Mouse (Mus musculus): ENCODE measurements at regions not wholly inside any gene's neighbourhood (a gene's known extent, or its start where the extent isn't known, plus 50 kb on each side); places are given as distances from the start of the nearest gene placed in this dataset.
A peak's percentile ranks its signal among the peaks of the same experiment; 100 is the strongest.

DNA sequence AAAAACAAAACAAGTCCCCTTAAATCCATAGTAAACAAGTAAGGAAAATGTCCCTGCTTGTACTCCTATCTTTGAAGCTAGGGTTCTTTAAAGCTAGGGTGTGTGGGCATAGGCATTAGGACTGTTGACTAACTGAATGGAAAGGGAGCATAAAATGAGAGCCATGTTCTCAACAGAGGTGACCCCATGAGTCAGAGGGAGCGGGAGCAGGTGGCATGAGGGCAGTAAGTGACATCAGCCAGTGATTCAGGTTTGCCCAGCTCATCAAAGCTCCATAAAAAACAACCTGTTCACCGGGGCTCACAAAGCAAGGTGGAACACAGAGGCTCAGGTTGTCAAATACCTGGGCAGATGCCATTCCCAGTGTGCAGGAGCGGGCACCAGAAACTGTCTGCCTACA lies 104.6 kb upstream of the 1700056E22Rik start:
- Histone ChIP-seq H3K9me3 (ENCODE audit: control insufficient read depth, low read length) (no peaks in the 10 kb centered on the region), H3K4me3 (ENCODE audit: low read depth, low read length) (no peak overlapping the region), H3K4me2 (replicated peaks; ENCODE audit: low read depth) (no peak overlapping the region), H3K36me3 (ENCODE audit: control insufficient read depth, insufficient read depth, low read length) (no peaks in the 10 kb centered on the region), H3K4me1 (replicated peaks; ENCODE audit: control insufficient read depth, insufficient read depth) (no peaks in the 10 kb centered on the region), H3K27me3 (ENCODE audit: control insufficient read depth, insufficient read depth, low read length) (no peaks in the 10 kb centered on the region), H3K27ac (replicated peaks) (no peak overlapping the region), H3K9ac (ENCODE audit: low read length) (no peak overlapping the region)
- DNase-seq (ENCODE audit: low spot score) (peak; percentile 26), ATAC-seq (ENCODE audit: low FRiP score, low TSS enrichment) (peak; percentile 67)
- WGBS: 72% methylated on average over 3 of the region's 3 CpGs
- TF ChIP-seq EP300 (optimal IDR thresholded peaks at IDR 0.05): no peak
- no peak for TF ChIP-seq CTCF (IDR thresholded peaks at IDR 0.05; ENCODE audit: low read depth)

DNA sequence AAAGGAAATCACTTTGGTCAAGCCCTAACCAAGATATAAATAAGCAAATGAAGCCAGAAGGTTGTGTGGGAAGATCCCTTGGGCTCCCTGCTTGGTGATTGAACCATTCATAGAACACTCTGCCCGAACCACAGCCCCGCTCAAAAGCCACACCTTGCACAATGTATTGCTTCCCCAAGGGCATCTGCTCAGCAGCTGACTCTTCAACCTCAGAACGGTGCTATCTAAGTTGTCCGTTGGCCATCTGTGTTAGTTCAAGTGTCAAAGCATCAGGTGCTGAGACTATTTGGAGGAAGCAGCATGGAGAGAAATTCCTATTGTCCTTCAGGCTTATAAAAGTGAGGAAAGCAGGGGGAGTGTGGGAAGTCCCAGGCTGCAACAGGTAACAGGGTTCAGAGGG lies 96.8 kb upstream of the 1700056E22Rik start:
- Histone ChIP-seq H3K27me3 (ENCODE audit: control insufficient read depth, insufficient read depth, low read length) (no peaks in the 10 kb centered on the region; the same call in 1 of the 2 replicates), H3K27ac (replicated peaks) (no peak overlapping the region), H3K9me3 (ENCODE audit: control insufficient read depth, low read length) (no peaks in the 10 kb centered on the region; the same call in 1 of the 2 replicates), H3K9ac (ENCODE audit: low read length) (no peak overlapping the region), H3K4me1 (replicated peaks; ENCODE audit: control insufficient read depth, insufficient read depth) (no peaks in the 10 kb centered on the region), H3K36me3 (ENCODE audit: control insufficient read depth, insufficient read depth, low read length) (no peaks in the 10 kb centered on the region), H3K4me2 (replicated peaks; ENCODE audit: low read depth) (no peak overlapping the region), H3K4me3 (ENCODE audit: low read depth, low read length) (no peak overlapping the region)
- no peak for TF ChIP-seq EP300 (optimal IDR thresholded peaks at IDR 0.05)
- TF ChIP-seq CTCF (IDR thresholded peaks at IDR 0.05; ENCODE audit: low read depth): no peak
- DNase-seq (ENCODE audit: low spot score) (no peak), ATAC-seq (ENCODE audit: low FRiP score, low TSS enrichment) (no peak)
- WGBS: 80% methylated on average over 4 of the region's 4 CpGs

DNA sequence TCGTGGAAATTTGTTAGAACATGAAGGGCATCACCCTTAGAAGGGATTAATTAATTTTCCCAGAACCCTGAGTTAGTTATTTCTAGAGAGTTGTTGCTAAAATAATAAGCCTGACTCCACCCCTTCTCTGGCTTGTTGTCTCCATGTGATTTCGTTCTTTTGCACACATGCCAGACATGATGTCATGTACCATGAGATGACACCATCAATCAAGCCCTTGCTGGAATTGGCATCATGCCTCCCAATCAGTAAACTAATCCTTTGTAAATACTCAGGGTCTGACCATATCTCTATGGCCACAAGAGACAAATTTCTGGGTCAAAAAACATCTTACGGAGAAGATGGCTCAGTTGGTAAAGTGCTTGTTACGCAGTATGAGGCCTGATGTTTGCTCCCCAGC lies 93.2 kb upstream of the 1700056E22Rik start:
- Histone ChIP-seq H3K4me1 (replicated peaks; ENCODE audit: control insufficient read depth, insufficient read depth) (no peaks in the 10 kb centered on the region), H3K4me3 (ENCODE audit: low read depth, low read length) (no peak overlapping the region), H3K27me3 (ENCODE audit: control insufficient read depth, insufficient read depth, low read length) (no peaks in the 10 kb centered on the region; the same call in 1 of the 2 replicates), H3K9me3 (ENCODE audit: control insufficient read depth, low read length) (no peaks in the 10 kb centered on the region; the same call in 1 of the 2 replicates), H3K27ac (replicated peaks) (no peak overlapping the region), H3K9ac (ENCODE audit: low read length) (no peak overlapping the region), H3K36me3 (ENCODE audit: control insufficient read depth, insufficient read depth, low read length) (no peaks in the 10 kb centered on the region), H3K4me2 (replicated peaks; ENCODE audit: low read depth) (no peak overlapping the region)
- TF ChIP-seq EP300 (optimal IDR thresholded peaks at IDR 0.05) (peak; percentile 58), CTCF (IDR thresholded peaks at IDR 0.05; ENCODE audit: low read depth) (no peak)
- DNase-seq (ENCODE audit: low spot score): no peak
- no peak for ATAC-seq (ENCODE audit: low FRiP score, low TSS enrichment)
- WGBS: 58% methylated on average over 4 of the region's 4 CpGs

DNA sequence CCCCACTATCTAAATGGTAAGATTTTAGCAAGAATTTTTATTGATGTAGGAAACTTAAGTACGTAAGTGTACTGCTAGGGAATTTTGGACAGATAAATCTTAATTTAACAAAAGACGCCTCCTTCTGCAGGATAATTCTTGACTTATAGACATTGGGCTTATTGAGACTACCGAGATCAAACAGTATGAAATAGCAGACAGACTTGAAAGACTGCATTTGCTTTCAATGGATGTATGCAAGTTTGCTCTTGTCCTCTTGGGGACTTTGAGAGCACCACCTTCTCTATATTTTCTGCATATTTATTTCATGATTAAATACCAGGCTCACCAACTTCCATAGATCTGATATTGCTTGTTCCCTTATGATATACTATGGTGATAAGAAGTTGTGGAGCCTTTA lies 92.8 kb upstream of the 1700056E22Rik start:
- H3K36me3 ChIP-seq (ENCODE audit: control insufficient read depth, insufficient read depth, low read length): no peaks in the 10 kb centered on the region
- WGBS: 51% methylated on average over 3 of the region's 3 CpGs
- no peak overlapping the region for H3K4me2 ChIP-seq (replicated peaks; ENCODE audit: low read depth)
- no peaks in the 10 kb centered on the region for H3K4me1 ChIP-seq (replicated peaks; ENCODE audit: control insufficient read depth, insufficient read depth)
- no peak overlapping the region for H3K4me3 ChIP-seq (ENCODE audit: low read depth, low read length)
- no peaks in the 10 kb centered on the region; the same call in 1 of the 2 replicates for H3K27me3 ChIP-seq (ENCODE audit: control insufficient read depth, insufficient read depth, low read length)
- TF ChIP-seq CTCF (IDR thresholded peaks at IDR 0.05; ENCODE audit: low read depth) (no peak), EP300 (optimal IDR thresholded peaks at IDR 0.05) (peak; percentile 78)
- H3K9me3 ChIP-seq (ENCODE audit: control insufficient read depth, low read length): no peaks in the 10 kb centered on the region; the same call in 1 of the 2 replicates
- ATAC-seq (ENCODE audit: low FRiP score, low TSS enrichment) (no peak), DNase-seq (ENCODE audit: low spot score) (no peak)
- no peak overlapping the region for H3K27ac ChIP-seq (replicated peaks)
- no peak overlapping the region for H3K9ac ChIP-seq (ENCODE audit: low read length)
